Mouse (Mus musculus) heart, embryonic 14.5 days (tissue): ENCODE data around the gene Myocd. TPM values are rescaled to one million over a fixed set of nuclear protein-coding genes. Genes with fewer than 3 reads are reported as not detected.
A peak's percentile ranks its signal among the peaks of the same experiment; 100 is the strongest.

Experiments
- ATAC-seq: fragments of 200-750 bp; cut with Nextera tagmentation; 2 replicates; pipeline ENCODE4 v1.8.0; 2017; ENCODE audit warnings: low read depth, moderate TSS enrichment; ENCODE audit not compliant: insufficient number of reproducible peaks, insufficient read depth, low FRiP score
- H3K27ac ChIP-seq, 2 experiments: fragments of 200-500 bp in 1 of 2; fragments of 300-500 bp in 1 of 2; sonication (generic) in 1 of 2; replicated peaks in 1 of 2; 2 replicates each; pipeline ENCODE4 v1.5.1; 2012 to 2014; ENCODE audit warnings: low read depth in 2 of 2, low read length in 2 of 2, control low read depth in 1 of 2, mild to moderate bottlenecking in 1 of 2, mixed read lengths in 1 of 2; ENCODE audit not compliant: control insufficient read depth in 1 of 2, insufficient read depth in 1 of 2
- H3K27me3 ChIP-seq: fragments of 300-500 bp; sonication (generic); 2 replicates; pipeline ENCODE4 v1.6.1; 2014; ENCODE audit warnings: mild to moderate bottlenecking, low read length, control low read depth; ENCODE audit not compliant: control insufficient read depth, insufficient read depth
- H3K36me3 ChIP-seq: fragments of 300-500 bp; sonication (generic); 2 replicates; pipeline ENCODE4 v1.6.1; 2014; ENCODE audit warnings: mild to moderate bottlenecking, control low read depth, low read length, mixed read lengths; ENCODE audit not compliant: control insufficient read depth, insufficient read depth
- H3K4me1 ChIP-seq, 2 experiments: fragments of 200-500 bp in 1 of 2; fragments of 300-500 bp in 1 of 2; sonication (generic) in 1 of 2; 2 replicates each; pipeline ENCODE4 v1.6.1; 2012 to 2014; ENCODE audit warnings: low read length in 2 of 2, control low read depth in 1 of 2, mixed read lengths in 1 of 2; ENCODE audit not compliant: control insufficient read depth in 2 of 2, insufficient read depth in 2 of 2
- H3K4me2 ChIP-seq: fragments of 300-500 bp; sonication (generic); 2 replicates; pipeline ENCODE4 v1.6.1; 2014; ENCODE audit warnings: mild to moderate bottlenecking, low read length
- H3K4me3 ChIP-seq, 2 experiments: fragments of 200-500 bp in 1 of 2; fragments of 300-500 bp in 1 of 2; sonication (generic) in 1 of 2; 2 replicates each; pipeline ENCODE4 v1.5.1; 2012 to 2014; ENCODE audit warnings: low read length in 2 of 2, mild to moderate bottlenecking in 2 of 2, control low read depth in 1 of 2, low read depth in 1 of 2, moderate library complexity in 1 of 2; ENCODE audit not compliant: control insufficient read depth in 1 of 2, insufficient read depth in 1 of 2
- H3K9ac ChIP-seq: fragments of 300-500 bp; sonication (generic); 2 replicates; pipeline ENCODE4 v1.6.1; 2014; ENCODE audit warnings: mild to moderate bottlenecking, low read length
- H3K9me3 ChIP-seq: fragments of 300-500 bp; sonication (generic); 2 replicates; pipeline ENCODE4 v1.6.1; 2016; ENCODE audit warnings: low read length, control low read depth; ENCODE audit not compliant: control insufficient read depth
- WGBS: fragments of 180-500 bp; shearing (Covaris S2); extraction: QIAGEN DNeasy Blood & Tissue Kit; methylation state at CpG from one replicate; pipeline ENCODE4 v1.1.7; 2014; 5-methylcytosine and 5-hydroxymethylcytosine counted together
- polyA plus RNA-seq: library from polyadenylated mRNA; unstranded; fragments of >200 nt; fragmentation: Nextera tagmentation; extraction: Ambion mirVana; gene quantifications from 2 replicates; pipeline ENCODE4 v1.2.1, GENCODE M21; 2014

The Myocd gene
- polyA plus RNA-seq, 1 experiment from 2014 or later: 68.7 TPM

GRCm38 (mm10) chr11:65226766-65227165 is 43.0 kb downstream of the Myocd start:
- WGBS: 5% methylated on average over 10 of the region's 10 CpGs
- Histone ChIP-seq H3K4me1 (peaks cover 16 to 53% of the 10 kb centered on the region in 2 experiments), H3K27ac (peak overlapping the region; percentile 77 to 85), H3K27me3 (no peaks in the 10 kb centered on the region), H3K36me3 (peaks cover 90% of the 10 kb centered on the region), H3K9ac (peak overlapping the region; percentile 51; the same call in 1 of the 2 replicates), H3K9me3 (no peaks in the 10 kb centered on the region), H3K4me2 (peak overlapping the region; percentile 20), H3K4me3 (no peak overlapping the region)
- ATAC-seq: peak; percentile 42; the same call in 1 of the 2 replicates

GRCm38 (mm10) chr11:65214954-65215629 is 54.7 kb downstream of the Myocd start:
- Histone ChIP-seq H3K4me3 (no peak overlapping the region), H3K4me1 (peaks cover 20 to 44% of the 10 kb centered on the region in 2 experiments), H3K9me3 (no peaks in the 10 kb centered on the region), H3K4me2 (peak overlapping the region; percentile 21; the same call in 1 of the 2 replicates), H3K27ac (peak overlapping the region; percentile 64 to 71), H3K27me3 (no peaks in the 10 kb centered on the region), H3K9ac (0 out of 2 replicates have a peak overlapping the region, but pooled peaks have one; percentile 0), H3K36me3 (peaks cover 73% of the 10 kb centered on the region)
- WGBS: 58% methylated on average over 9 of the region's 9 CpGs
- ATAC-seq: peak; percentile 44; the same call in 1 of the 2 replicates

- 80% methylated on average over 2 of the region's 2 CpGs for WGBS
- H3K27me3 ChIP-seq: no peaks in the 10 kb centered on the region
- no peaks in the 10 kb centered on the region for H3K9me3 ChIP-seq
- H3K27ac ChIP-seq: 0 out of 4 replicates have a peak overlapping the region, but pooled peaks have one; percentile 24 to 32
- peaks cover 28 to 52% of the 10 kb centered on the region in 2 experiments for H3K4me1 ChIP-seq
- no peak overlapping the region for H3K4me2 ChIP-seq
- H3K36me3 ChIP-seq: peaks cover 60% of the 10 kb centered on the region
- H3K9ac ChIP-seq: no peak overlapping the region
- no peak overlapping the region for H3K4me3 ChIP-seq
- no peak for ATAC-seq
Measured at GRCm38 (mm10) chr11:65213806-65214205, 56.0 kb downstream of the Myocd start.

- Histone ChIP-seq H3K36me3 (peaks cover 39% of the 10 kb centered on the region), H3K4me3 (no peak overlapping the region), H3K27me3 (no peaks in the 10 kb centered on the region), H3K4me2 (no peak overlapping the region), H3K27ac (peak overlapping the region; percentile 41 to 84; a peak in 3 of 4 replicates), H3K9me3 (no peaks in the 10 kb centered on the region), H3K9ac (no peak overlapping the region), H3K4me1 (peaks cover 41 to 71% of the 10 kb centered on the region in 2 experiments)
- no peak for ATAC-seq
- WGBS: 63% methylated on average over 6 of the region's 6 CpGs
Measured at GRCm38 (mm10) chr11:65211701-65212100, 58.1 kb downstream of the Myocd start.

- peaks cover 50 to 64% of the 10 kb centered on the region in 2 experiments for H3K4me1 ChIP-seq
- no peak overlapping the region; the same call in 1 of the 2 replicates for H3K4me2 ChIP-seq
- no peak overlapping the region for H3K4me3 ChIP-seq
- H3K9me3 ChIP-seq: no peaks in the 10 kb centered on the region
- H3K27me3 ChIP-seq: no peaks in the 10 kb centered on the region
- 3% methylated on average over 6 of the region's 6 CpGs for WGBS
- H3K27ac ChIP-seq: peak overlapping the region; percentile 84 to 91
- H3K36me3 ChIP-seq: peaks cover 28% of the 10 kb centered on the region
- no peak overlapping the region for H3K9ac ChIP-seq
- peak; percentile 82 for ATAC-seq
Measured at GRCm38 (mm10) chr11:65209441-65209840, 60.3 kb downstream of the Myocd start.

- WGBS: 13% methylated on average over 5 of the region's 5 CpGs
- peak overlapping the region; percentile 35 for H3K4me2 ChIP-seq
- peaks cover 42 to 62% of the 10 kb centered on the region in 2 experiments for H3K4me1 ChIP-seq
- H3K27me3 ChIP-seq: no peaks in the 10 kb centered on the region
- peak; percentile 45 for ATAC-seq
- H3K36me3 ChIP-seq: peaks cover 38% of the 10 kb centered on the region
- peak overlapping the region; percentile 76 to 83 for H3K27ac ChIP-seq
- H3K9me3 ChIP-seq: no peaks in the 10 kb centered on the region
- no peak overlapping the region for H3K9ac ChIP-seq
- no peak overlapping the region for H3K4me3 ChIP-seq
Measured at GRCm38 (mm10) chr11:65205306-65205705, 64.5 kb downstream of the Myocd start.

GRCm38 (mm10) chr11:65204651-65205050 is 65.1 kb downstream of the Myocd start:
- WGBS: 20% methylated on average over 13 of the region's 13 CpGs
- ATAC-seq: no peak
- peak overlapping the region; percentile 45 for H3K9ac ChIP-seq
- H3K27me3 ChIP-seq: no peaks in the 10 kb centered on the region
- peaks cover 39 to 55% of the 10 kb centered on the region in 2 experiments for H3K4me1 ChIP-seq
- peak overlapping the region; percentile 76 to 83 for H3K27ac ChIP-seq
- no peak overlapping the region for H3K4me3 ChIP-seq
- H3K36me3 ChIP-seq: peaks cover 44% of the 10 kb centered on the region
- no peaks in the 10 kb centered on the region for H3K9me3 ChIP-seq
- H3K4me2 ChIP-seq: peak overlapping the region; percentile 35
